Mouse (Mus musculus) MEL (cell line): ENCODE measurements at regions not wholly inside any gene's neighbourhood (a gene's known extent, or its start where the extent isn't known, plus 50 kb on each side); places are given as distances from the start of the nearest gene placed in this dataset.

ENCODE experiments used
- DNase-seq: peaks from one replicate; pipeline ENCODE4 v3.0.0; 2011; ENCODE audit warnings: low read depth, low spot score
- H3K27ac ChIP-seq: 2 replicates; pipeline ENCODE4 v1.5.1; 2012; ENCODE audit warnings: low read depth, mild to moderate bottlenecking, control low read depth, low read length, moderate library complexity; ENCODE audit not compliant: control insufficient read depth
- H3K27me3 ChIP-seq, 2 experiments: fragments of 150-350 bp in 1 of 2; sonication (generic) in 1 of 2; 2 replicates each; pipeline ENCODE4 v1.6.1; 2012; ENCODE audit warnings: low read length in 2 of 2, mild to moderate bottlenecking in 2 of 2, improper control_type of control experiment in 1 of 2, moderate library complexity in 1 of 2; ENCODE audit not compliant: insufficient read depth in 2 of 2, control insufficient read depth in 1 of 2
- H3K36me3 ChIP-seq, 2 experiments: 2 replicates each; pipeline ENCODE4 v1.6.1; 2012 to 2014; ENCODE audit warnings: low read length in 2 of 2, improper control_type of control experiment in 1 of 2, inconsistent platforms in 1 of 2, mild to moderate bottlenecking in 1 of 2; ENCODE audit not compliant: insufficient read depth in 2 of 2, control insufficient read depth in 1 of 2
- H3K4me1 ChIP-seq, 2 experiments: fragments of 150-350 bp in 1 of 2; sonication (generic) in 1 of 2; 2 replicates each; pipeline ENCODE4 v1.6.1; 2012; ENCODE audit warnings: low read length in 2 of 2, improper control_type of control experiment in 1 of 2, mild to moderate bottlenecking in 1 of 2; ENCODE audit not compliant: insufficient read depth in 2 of 2, control insufficient read depth in 1 of 2
- H3K4me3 ChIP-seq, 2 experiments: fragments of 150-350 bp in 1 of 2; sonication (generic) in 1 of 2; 2 replicates each; pipeline ENCODE4 v1.5.1; 2012; ENCODE audit warnings: low read depth in 2 of 2, low read length in 2 of 2, mild to moderate bottlenecking in 2 of 2, moderate library complexity in 2 of 2, control low read depth in 1 of 2, improper control_type of control experiment in 1 of 2; ENCODE audit not compliant: control insufficient read depth in 1 of 2, insufficient read depth in 1 of 2
- H3K79me2 ChIP-seq: 2 replicates; pipeline ENCODE4 v1.6.1; 2012; ENCODE audit warnings: mild to moderate bottlenecking, low read length, moderate library complexity; ENCODE audit not compliant: control insufficient read depth, poor library complexity, insufficient read depth
- H3K9ac ChIP-seq: 2 replicates; pipeline ENCODE4 v1.6.1; 2012; ENCODE audit warnings: low read depth, mild to moderate bottlenecking, control low read depth, low read length, moderate library complexity; ENCODE audit not compliant: control insufficient read depth, poor library complexity, severe bottlenecking
- H3K9me3 ChIP-seq: fragments of 150-350 bp; sonication (generic); replicated peaks from 2 replicates; pipeline ENCODE4 v1.6.1; 2012; ENCODE audit warnings: mild to moderate bottlenecking, low read length, improper control_type of control experiment, moderate library complexity; ENCODE audit not compliant: insufficient read depth
- BHLHE40 ChIP-seq: IDR thresholded peaks from 2 replicates; pipeline ENCODE4 v1.6.1; 2012; ENCODE audit warnings: low read depth, mild to moderate bottlenecking, inconsistent platforms, low read length, improper control_type of control experiment, borderline replicate concordance
- CHD2 ChIP-seq: IDR thresholded peaks from 2 replicates; pipeline ENCODE4 v1.6.1; 2011; ENCODE audit warnings: low read length, improper control_type of control experiment
- E2F4 ChIP-seq: IDR thresholded peaks from 2 replicates; pipeline ENCODE4 v1.6.1; 2011; ENCODE audit warnings: low read depth, low read length, improper control_type of control experiment, borderline replicate concordance
- EP300 ChIP-seq, 2 experiments: IDR thresholded peaks; 2 replicates each; pipeline ENCODE4 v1.6.1; 2011; ENCODE audit warnings: improper control_type of control experiment in 2 of 2, low read length in 2 of 2, low read depth in 1 of 2, mild to moderate bottlenecking in 1 of 2
- ETS1 ChIP-seq: IDR thresholded peaks from 2 replicates; pipeline ENCODE4 v1.6.1; 2012; ENCODE audit warnings: low read depth, mild to moderate bottlenecking, inconsistent platforms, low read length, improper control_type of control experiment, moderate library complexity
- GABPA ChIP-seq: IDR thresholded peaks from 2 replicates; pipeline ENCODE4 v1.6.1; 2012; ENCODE audit warnings: low read depth, mild to moderate bottlenecking, inconsistent platforms, low read length, improper control_type of control experiment, moderate library complexity
- HCFC1 ChIP-seq: IDR thresholded peaks from 2 replicates; pipeline ENCODE4 v1.6.1; 2012; ENCODE audit warnings: low read depth, mild to moderate bottlenecking, inconsistent platforms, low read length, improper control_type of control experiment, moderate library complexity
- JUND ChIP-seq: IDR thresholded peaks from 2 replicates; pipeline ENCODE4 v1.6.1; 2011; ENCODE audit warnings: low read depth, mild to moderate bottlenecking, improper control_type of control experiment, low read length
- MAFK ChIP-seq: IDR thresholded peaks from 2 replicates; pipeline ENCODE4 v1.6.1; 2011; ENCODE audit warnings: low read depth, mild to moderate bottlenecking, low read length, improper control_type of control experiment, borderline replicate concordance
- MAX ChIP-seq: IDR thresholded peaks from 2 replicates; pipeline ENCODE4 v1.6.1; 2011; ENCODE audit warnings: low read length, improper control_type of control experiment
- MEF2A ChIP-seq: IDR thresholded peaks from 2 replicates; pipeline ENCODE4 v1.6.1; 2014; ENCODE audit warnings: low read depth, mild to moderate bottlenecking, inconsistent platforms, low read length, improper control_type of control experiment; ENCODE audit not compliant: poor library complexity, insufficient replicate concordance, severe bottlenecking; ENCODE audit errors: extremely low read depth
- MYB ChIP-seq: IDR thresholded peaks from 2 replicates; pipeline ENCODE4 v1.6.1; 2011; ENCODE audit warnings: mild to moderate bottlenecking, low read depth, low read length, improper control_type of control experiment
- MYC ChIP-seq: IDR thresholded peaks from 2 replicates; pipeline ENCODE4 v1.6.1; 2011; ENCODE audit warnings: low read depth, mild to moderate bottlenecking, low read length, improper control_type of control experiment, moderate library complexity
- POLR2A ChIP-seq, 2 experiments: IDR thresholded peaks; 2 replicates each; pipeline ENCODE4 v1.6.1; 2011 to 2012; ENCODE audit warnings: low read length in 2 of 2, mild to moderate bottlenecking in 2 of 2, control low read depth in 1 of 2, improper control_type of control experiment in 1 of 2, low read depth in 1 of 2, moderate library complexity in 1 of 2; ENCODE audit not compliant: control insufficient read depth in 1 of 2, insufficient read depth in 1 of 2, poor library complexity in 1 of 2
- POLR2AphosphoS5 ChIP-seq: IDR thresholded peaks from 2 replicates; pipeline ENCODE4 v1.6.1; 2012; ENCODE audit warnings: low read depth, borderline replicate concordance, mild to moderate bottlenecking, inconsistent platforms, low read length, moderate library complexity, mixed read lengths
- RAD21 ChIP-seq: IDR thresholded peaks from 2 replicates; pipeline ENCODE4 v1.6.1; 2011; ENCODE audit warnings: mild to moderate bottlenecking, low read depth, low read length, improper control_type of control experiment
- RCOR1 ChIP-seq: IDR thresholded peaks from 2 replicates; pipeline ENCODE4 v1.6.1; 2012; ENCODE audit warnings: low read depth, mild to moderate bottlenecking, inconsistent platforms, low read length, improper control_type of control experiment
- TCF12 ChIP-seq: IDR thresholded peaks from 2 replicates; pipeline ENCODE4 v1.6.1; 2014; ENCODE audit warnings: low read depth, mild to moderate bottlenecking, inconsistent platforms, low read length, improper control_type of control experiment, moderate library complexity
- UBTF ChIP-seq: IDR thresholded peaks from 2 replicates; pipeline ENCODE4 v1.6.1; 2012; ENCODE audit warnings: low read depth, mild to moderate bottlenecking, inconsistent platforms, low read length, improper control_type of control experiment, moderate library complexity, borderline replicate concordance; ENCODE audit not compliant: insufficient read depth
- USF1 ChIP-seq: IDR thresholded peaks from 2 replicates; pipeline ENCODE4 v1.6.1; 2014; ENCODE audit warnings: low read depth, mild to moderate bottlenecking, inconsistent platforms, low read length, improper control_type of control experiment, moderate library complexity
- USF2 ChIP-seq, 2 experiments: IDR thresholded peaks; 2 replicates each; pipeline ENCODE4 v1.6.1; 2011 to 2012; ENCODE audit warnings: improper control_type of control experiment in 2 of 2, low read length in 2 of 2, borderline replicate concordance in 1 of 2, inconsistent platforms in 1 of 2, low read depth in 1 of 2, mild to moderate bottlenecking in 1 of 2; ENCODE audit not compliant: insufficient read depth in 1 of 2
- ZC3H11A ChIP-seq: IDR thresholded peaks from 2 replicates; pipeline ENCODE4 v1.6.1; 2012; ENCODE audit warnings: low read depth, mild to moderate bottlenecking, inconsistent platforms, low read length, improper control_type of control experiment
- ZKSCAN1 ChIP-seq: IDR thresholded peaks from 2 replicates; pipeline ENCODE4 v1.6.1; 2012; ENCODE audit warnings: low read depth, mild to moderate bottlenecking, inconsistent platforms, low read length, improper control_type of control experiment, moderate library complexity
- ZNF384 ChIP-seq: IDR thresholded peaks from 2 replicates; pipeline ENCODE4 v1.6.1; 2012; ENCODE audit warnings: low read depth, mild to moderate bottlenecking, inconsistent platforms, low read length, improper control_type of control experiment

GRCm38 (mm10) chr10:16498580-16498979, 1224.4 kb upstream of the Cited2 start:
- H3K36me3 ChIP-seq = no peaks in the 10 kb centered on the region
- H3K27ac ChIP-seq = no peak overlapping the region
- no peak for TF ChIP-seq POLR2A (IDR thresholded peaks at IDR 0.05; ENCODE audit: control insufficient read depth in 1 of 2, insufficient read depth in 1 of 2, low read depth in 1 of 2, low read length in 2 of 2, poor library complexity in 1 of 2)
- no peak for TF ChIP-seq RAD21
- TF ChIP-seq HCFC1 = no peak
- TF ChIP-seq MAFK = no peak
- TF ChIP-seq JUND = no peak
- no peak for TF ChIP-seq USF1
- TF ChIP-seq USF2 (IDR thresholded peaks at IDR 0.05; ENCODE audit: borderline replicate concordance in 1 of 2, insufficient read depth in 1 of 2, low read depth in 1 of 2, low read length in 2 of 2) = no peak
- TF ChIP-seq GABPA = no peak
- no peak for TF ChIP-seq UBTF
- TF ChIP-seq MYB = no peak
- TF ChIP-seq TCF12 = no peak
- TF ChIP-seq ZC3H11A = no peak
- no peak for TF ChIP-seq E2F4
- TF ChIP-seq ZNF384 = no peak
- no peak for TF ChIP-seq ETS1
- no peak for TF ChIP-seq RCOR1
- TF ChIP-seq EP300 (IDR thresholded peaks at IDR 0.05; ENCODE audit: low read depth in 1 of 2, low read length in 2 of 2) = no peak
- TF ChIP-seq MAX = no peak
- no peak for TF ChIP-seq ZKSCAN1
- H3K4me3 ChIP-seq = no peak overlapping the region
- H3K27me3 ChIP-seq = no peaks in the 10 kb centered on the region
- no peaks in the 10 kb centered on the region for H3K9me3 ChIP-seq
- no peak overlapping the region for H3K9ac ChIP-seq
- DNase-seq = peak; percentile 8
- H3K4me1 ChIP-seq = no peaks in the 10 kb centered on the region
- no peaks in the 10 kb centered on the region for H3K79me2 ChIP-seq

GRCm38 (mm10) chr10:16507681-16508080, 1215.3 kb upstream of the Cited2 start:
- DNase-seq = no peak
- Histone ChIP-seq H3K9ac (no peak overlapping the region), H3K27me3 (no peaks in the 10 kb centered on the region), H3K79me2 (no peaks in the 10 kb centered on the region), H3K4me1 (no peaks in the 10 kb centered on the region), H3K9me3 (no peaks in the 10 kb centered on the region), H3K4me3 (no peak overlapping the region), H3K27ac (no peak overlapping the region), H3K36me3 (no peaks in the 10 kb centered on the region)
- TF ChIP-seq MAX (no peak), MYC (no peak), USF2 (IDR thresholded peaks at IDR 0.05; ENCODE audit: borderline replicate concordance in 1 of 2, insufficient read depth in 1 of 2, low read depth in 1 of 2, low read length in 2 of 2) (no peak), TCF12 (no peak), BHLHE40 (no peak), UBTF (no peak), HCFC1 (no peak), MAFK (no peak), POLR2AphosphoS5 (no peak), MEF2A (no peak), RAD21 (no peak), CHD2 (no peak)
